Mouse (Mus musculus) cerebral cortex, adult 2 months (tissue): ENCODE results near the gene Cdc42ep4.

Source experiments
- WGBS: fragments of 180-500 bp; shearing (Covaris S2); methylation state at CpG from one replicate; pipeline ENCODE4 v1.1.7; 2018; 5-methylcytosine and 5-hydroxymethylcytosine counted together

Cdc42ep4 gene

DNA sequence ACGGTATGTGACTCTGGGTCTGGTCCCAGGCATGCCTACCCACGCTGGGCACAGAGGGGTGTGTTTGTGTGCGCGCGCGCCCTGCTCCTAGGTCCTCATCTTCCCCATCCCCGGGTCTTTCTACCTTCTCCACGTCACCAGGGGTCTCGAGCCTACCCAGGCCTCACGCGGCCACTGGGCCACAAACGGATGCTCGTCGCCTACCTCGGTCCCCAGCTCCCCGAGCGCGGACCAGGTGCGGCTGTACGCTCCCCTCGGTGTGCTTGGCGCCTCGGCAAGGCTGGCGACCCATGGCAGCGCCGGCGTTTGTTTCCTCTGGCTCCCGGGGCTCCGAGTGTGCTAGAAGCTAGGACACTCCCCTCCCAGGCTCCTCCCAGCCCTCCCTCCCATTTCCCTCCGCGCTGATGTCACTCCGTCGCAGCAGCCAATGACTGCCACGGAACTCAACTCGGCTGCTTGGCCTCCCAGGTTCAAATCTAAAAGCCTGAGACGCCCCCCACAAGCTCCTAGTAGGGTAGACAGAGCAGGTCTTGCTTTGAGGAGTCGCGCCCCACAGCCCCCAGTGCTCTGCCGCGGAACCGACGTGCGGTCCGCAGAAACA, at the start of gene Cdc42ep4:
TSS of gene Cdc42ep4 (minus strand) at position 398 of the 601 bp plus-strand sequence.
- under 1% methylated on average over 44 of the region's 44 CpGs for WGBS

- 97% methylated on average over 12 of the region's 12 CpGs for WGBS
Observed at GRCm38 (mm10) chr11:113800026-113800425, 48.3 kb upstream of the Cdc42ep4 start.

GRCm38 (mm10) chr11:113799041-113799447, 47.4 kb upstream of the Cdc42ep4 start:
- WGBS, result 59% methylated on average over 14 of the region's 14 CpGs

DNA sequence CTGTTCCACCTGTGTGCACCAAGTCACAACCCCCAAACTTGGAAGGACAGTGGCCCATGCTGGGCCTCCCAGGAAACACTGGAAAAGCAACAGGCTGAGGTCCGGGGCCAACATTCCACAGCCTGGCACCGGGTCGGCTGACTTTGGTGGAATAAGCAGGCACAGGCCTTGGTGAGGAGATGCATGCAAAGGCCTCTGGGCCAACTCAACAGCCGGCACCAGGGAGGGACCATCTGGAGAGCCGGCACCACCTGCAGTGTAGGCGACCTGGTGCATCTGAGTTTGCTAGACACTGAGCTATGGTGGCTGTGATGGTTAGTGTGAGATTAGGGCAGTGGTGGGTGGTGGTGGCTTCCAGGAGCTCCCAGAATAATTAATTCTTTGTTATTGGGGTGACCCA, 46.3 kb upstream of the Cdc42ep4 start:
- 35% methylated on average over 6 of the region's 6 CpGs for WGBS

- 70% methylated on average over 19 of the region's 19 CpGs for WGBS
Observed at GRCm38 (mm10) chr11:113797014-113797983, 45.6 kb upstream of the Cdc42ep4 start.

- 71% methylated on average over 12 of the region's 12 CpGs for WGBS
Observed at GRCm38 (mm10) chr11:113795846-113796245, 44.2 kb upstream of the Cdc42ep4 start.

DNA sequence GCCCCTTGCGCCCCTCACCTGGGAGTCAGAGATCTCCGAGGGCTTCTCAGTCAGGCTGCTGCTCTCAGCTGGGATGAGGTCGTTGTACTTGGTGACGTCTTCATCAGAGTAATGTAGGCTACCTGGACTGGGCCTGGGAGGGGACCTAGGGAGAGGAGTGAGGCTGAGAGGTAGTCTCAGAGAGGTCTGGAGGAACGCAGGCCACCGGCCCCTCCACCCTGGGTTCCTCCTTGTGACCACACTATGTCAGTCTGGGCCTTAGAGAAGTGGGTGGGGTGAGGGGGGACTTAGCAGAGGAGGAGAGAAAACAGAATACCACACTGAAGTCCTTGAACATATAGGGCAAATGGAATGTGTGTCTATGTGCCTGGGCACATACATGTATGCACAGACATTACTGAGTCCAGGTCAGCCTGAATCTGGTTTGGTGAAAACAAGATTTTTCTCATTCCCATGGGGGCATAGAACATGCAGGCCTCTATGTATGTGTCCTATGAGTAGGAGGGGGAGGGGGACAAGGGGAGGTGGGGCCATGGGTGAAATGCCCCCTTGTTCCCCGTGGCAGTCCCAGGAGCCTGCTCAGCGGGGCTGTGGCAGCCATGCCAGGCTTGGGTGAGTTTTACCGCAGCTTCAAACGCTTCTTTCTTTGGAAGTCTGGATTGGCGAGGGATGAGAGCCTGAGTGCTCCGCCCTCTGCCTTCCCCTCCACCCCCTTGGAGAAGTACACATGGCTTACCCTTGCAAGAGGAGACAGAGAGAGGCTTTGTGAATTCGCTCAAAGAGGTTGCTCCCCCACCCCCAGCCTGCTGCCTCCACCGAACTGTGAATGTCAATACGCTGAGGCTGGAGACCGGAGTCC, 39.9 kb upstream of the Cdc42ep4 start:
- WGBS, result 60% methylated on average over 16 of the region's 16 CpGs

GRCm38 (mm10) chr11:113789101-113789500, 37.4 kb upstream of the Cdc42ep4 start:
- WGBS, result 54% methylated on average over 1 of the region's 1 CpGs

DNA sequence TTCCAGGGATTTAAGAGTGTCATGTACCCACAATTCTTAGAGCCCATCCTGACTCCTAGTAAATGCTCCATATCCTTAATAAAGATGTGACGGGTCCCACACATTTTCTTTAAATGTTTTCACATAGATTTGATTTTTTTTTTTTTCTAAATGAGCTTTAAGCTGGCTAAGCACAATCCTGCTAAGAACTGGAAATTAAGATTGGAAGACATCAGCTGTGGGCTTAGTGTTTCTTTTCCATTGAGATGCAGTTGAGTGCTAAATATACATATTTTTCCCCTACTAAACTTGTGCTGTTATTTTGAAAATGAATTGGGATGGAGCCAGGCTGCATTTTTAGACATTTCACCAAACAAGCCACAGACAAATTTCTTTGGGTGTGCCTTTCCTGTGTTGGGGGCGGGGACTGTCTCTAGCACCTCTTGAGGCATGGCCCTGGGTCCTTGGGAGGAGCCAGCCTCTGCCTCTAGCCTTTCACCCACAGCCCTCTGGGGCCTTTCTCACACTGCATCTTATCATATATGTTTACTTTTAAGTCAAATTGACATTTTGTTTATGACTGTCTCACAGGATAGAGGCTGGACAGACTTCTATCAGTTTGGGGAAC, 36.6 kb upstream of the Cdc42ep4 start:
- WGBS, result 55% methylated on average over 2 of the region's 2 CpGs

DNA sequence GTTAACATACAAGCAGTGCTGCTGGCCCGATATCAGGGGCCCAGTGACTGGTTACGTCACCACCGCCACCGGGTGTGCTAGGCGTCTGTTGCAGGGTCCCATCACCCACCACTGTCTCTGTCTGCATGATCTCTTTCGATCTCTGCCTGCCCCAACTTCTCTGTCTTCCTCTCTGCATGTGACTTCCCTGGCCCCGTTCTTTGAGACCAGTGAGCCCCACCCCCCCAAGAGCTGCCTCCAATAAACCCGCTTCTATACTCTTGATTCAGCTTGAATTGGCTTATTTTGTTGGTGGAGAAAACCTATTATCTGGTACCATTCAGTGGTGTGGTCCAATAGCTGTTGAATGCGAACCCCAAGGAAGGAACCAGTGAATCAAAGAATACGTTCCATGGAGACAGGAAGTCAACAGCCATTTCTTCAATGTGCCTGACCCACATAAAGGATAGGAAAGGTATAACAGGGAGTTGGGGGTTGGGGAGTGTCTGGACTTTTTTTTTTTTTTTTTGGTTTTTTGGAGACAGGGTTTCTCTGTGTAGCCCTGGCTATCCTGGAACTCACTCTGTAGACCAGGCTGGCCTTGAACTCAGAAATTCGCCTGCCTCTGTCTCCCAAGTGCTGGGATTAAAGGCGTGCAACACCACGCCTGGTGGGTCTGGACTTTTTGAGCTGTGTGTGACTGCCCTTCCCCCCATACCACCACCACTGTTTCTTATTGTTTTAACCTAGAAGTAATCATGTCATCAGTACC, 35.9 kb upstream of the Cdc42ep4 start:
- 80% methylated on average over 13 of the region's 13 CpGs for WGBS

GRCm38 (mm10) chr11:113787009-113787408, 35.3 kb upstream of the Cdc42ep4 start:
- WGBS, result 83% methylated on average over 11 of the region's 11 CpGs

DNA sequence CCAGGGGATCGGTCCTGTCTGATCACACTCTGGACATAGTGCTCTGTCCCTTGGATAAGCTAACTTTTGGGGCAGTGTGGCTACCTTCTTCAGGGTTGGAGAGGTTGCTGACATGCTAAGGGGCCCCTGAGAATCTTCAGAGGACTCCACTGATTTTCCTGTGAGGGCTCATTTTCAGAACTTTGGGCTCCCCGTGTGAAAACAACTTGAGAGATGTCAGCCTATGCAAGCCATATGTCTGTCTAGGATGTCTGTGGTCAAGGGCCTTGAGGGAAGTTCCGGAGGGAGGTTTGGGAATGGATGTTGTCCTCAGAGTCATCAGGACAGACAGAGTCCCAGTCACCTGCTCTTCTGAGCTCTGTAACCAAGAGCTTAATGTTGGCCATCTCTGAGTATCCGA, 34.7 kb upstream of the Cdc42ep4 start:
- 57% methylated on average over 4 of the region's 4 CpGs for WGBS

- WGBS, result 23% methylated on average over 19 of the region's 19 CpGs
Observed at GRCm38 (mm10) chr11:113785406-113786171, 33.9 kb upstream of the Cdc42ep4 start.

DNA sequence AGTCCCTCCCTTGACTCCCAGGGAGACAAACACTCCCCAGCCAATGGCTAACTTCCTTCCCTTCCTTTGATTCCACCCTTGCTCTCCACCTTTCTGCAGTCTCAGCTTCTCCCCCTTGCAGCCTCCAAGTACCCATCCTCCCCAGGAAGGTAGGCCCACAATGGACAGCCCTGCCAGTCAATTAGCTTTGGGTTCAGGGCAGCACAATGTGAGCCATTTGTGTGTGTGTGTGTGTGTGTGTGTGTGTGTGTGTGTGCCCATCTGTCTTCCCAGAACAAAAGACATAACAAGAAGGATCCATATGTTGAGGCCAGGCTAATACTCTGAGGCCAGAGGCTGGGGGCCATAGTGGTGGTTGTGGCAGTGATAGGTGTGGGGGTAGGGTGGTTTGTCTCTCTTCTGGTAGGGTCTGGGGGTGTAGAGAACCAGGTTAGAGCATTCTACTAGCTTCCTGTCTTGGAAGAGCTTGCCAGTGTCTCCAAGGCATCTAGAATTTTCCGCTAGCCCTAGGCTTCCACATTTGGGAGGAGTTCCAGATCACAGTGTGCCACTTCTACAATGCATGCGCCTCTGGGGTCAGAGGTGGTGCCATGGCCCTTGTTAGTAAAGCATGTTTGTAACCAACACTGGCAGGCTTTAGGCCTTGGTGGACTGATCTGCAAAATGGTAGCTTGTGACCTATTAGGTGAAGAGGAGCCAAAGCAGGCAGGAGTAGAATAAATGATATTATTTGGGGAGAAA, 33.1 kb upstream of the Cdc42ep4 start:
- WGBS, result 70% methylated on average over 2 of the region's 2 CpGs

GRCm38 (mm10) chr11:113782496-113782895, 30.8 kb upstream of the Cdc42ep4 start:
- WGBS, result 38% methylated on average over 2 of the region's 2 CpGs

GRCm38 (mm10) chr11:113782006-113782405, 30.3 kb upstream of the Cdc42ep4 start:
- WGBS, result 37% methylated on average over 2 of the region's 2 CpGs

- 63% methylated on average over 6 of the region's 6 CpGs for WGBS
Observed at GRCm38 (mm10) chr11:113779680-113780041, 28.0 kb upstream of the Cdc42ep4 start.

DNA sequence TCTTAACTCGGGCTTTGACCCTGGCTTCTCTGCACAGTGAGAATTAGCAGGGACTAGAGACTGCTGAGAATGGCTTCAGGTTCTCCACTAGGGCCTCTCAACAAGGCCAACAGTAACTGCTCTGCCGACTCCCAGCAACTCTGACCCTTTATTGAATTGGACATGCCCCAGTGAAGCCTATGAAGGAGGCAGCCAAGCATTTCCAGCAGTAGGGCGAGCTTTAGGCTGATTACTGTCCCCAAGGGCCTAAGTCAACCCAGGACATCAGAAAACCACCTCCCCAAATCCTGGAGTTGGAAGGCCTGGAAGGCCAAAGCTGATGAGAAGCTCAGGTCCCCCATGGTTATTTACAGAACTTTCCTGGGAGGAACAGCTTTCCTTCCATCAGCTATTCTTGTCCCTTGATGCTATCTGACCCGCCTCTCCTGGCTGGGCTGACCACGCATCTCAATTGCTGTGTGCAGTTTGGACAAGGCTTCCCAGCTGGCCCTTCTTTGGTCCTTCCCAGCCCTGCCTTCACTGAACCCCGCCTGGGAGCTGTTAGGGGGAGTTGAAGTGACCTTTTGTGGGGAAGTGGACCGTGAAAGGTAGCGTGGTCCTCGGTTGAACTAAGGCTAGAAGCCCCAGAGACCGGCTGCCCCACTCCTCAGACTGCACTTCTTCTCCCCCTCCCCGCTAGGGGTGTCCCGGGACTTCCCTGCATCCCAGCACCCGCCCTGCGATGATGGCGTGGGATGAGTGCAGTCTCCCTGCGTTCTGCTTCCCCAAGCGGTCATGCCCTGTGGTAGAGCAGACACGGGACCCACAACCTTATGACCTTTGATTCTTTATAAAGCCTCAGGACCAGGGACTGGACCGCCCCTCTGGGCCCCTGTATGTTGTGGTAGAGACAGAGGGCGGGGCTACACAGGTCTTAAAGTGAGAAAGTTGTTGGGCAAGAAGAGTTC, 27.3 kb upstream of the Cdc42ep4 start:
- WGBS, result 64% methylated on average over 20 of the region's 20 CpGs
